Mouse (Mus musculus): ENCODE measurements at regions not wholly inside any gene's neighbourhood (a gene's known extent, or its start where the extent isn't known, plus 50 kb on each side); places are given as distances from the start of the nearest gene placed in this dataset.

GRCm38 (mm10) chr16:57888553-57888952 lies 134.0 kb upstream of the Col8a1 start:
- Histone ChIP-seq H3K4me1 (no peaks in the 10 kb centered on the region), H3K27ac (no peak overlapping the region), H3K27me3 (ENCODE audit: poor library complexity, severe bottlenecking) (no peaks in the 10 kb centered on the region), H3K36me3 (replicated peaks) (no peaks in the 10 kb centered on the region), H3K4me3 (no peak overlapping the region), H3K9me3 (no peaks in the 10 kb centered on the region)
- WGBS, result 89% methylated on average over 2 of the region's 2 CpGs
- no peak for DNase-seq (ENCODE audit: extremely low spot score, low spot score)

- H3K36me3 ChIP-seq (replicated peaks), result no peaks in the 10 kb centered on the region
- WGBS, result 93% methylated on average over 5 of the region's 5 CpGs
- DNase-seq (ENCODE audit: extremely low spot score, low spot score), result no peak
These were observed 135.6 kb upstream of the Col8a1 start for GRCm38 (mm10) chr16:57890135-57890534.

GRCm38 (mm10) chr16:57893111-57893510 lies 138.6 kb upstream of the Col8a1 start:
- 94% methylated on average over 2 of the region's 2 CpGs for WGBS
- H3K36me3 ChIP-seq (replicated peaks), result no peaks in the 10 kb centered on the region
- no peak for DNase-seq (ENCODE audit: extremely low spot score, low spot score)
- no peaks in the 10 kb centered on the region for H3K9me3 ChIP-seq
- no peak overlapping the region for H3K27ac ChIP-seq
- H3K4me1 ChIP-seq, result no peaks in the 10 kb centered on the region
- H3K27me3 ChIP-seq (ENCODE audit: poor library complexity, severe bottlenecking), result no peaks in the 10 kb centered on the region
- no peak overlapping the region for H3K4me3 ChIP-seq

More at GRCm38 (mm10) chr16:57890135-57890534, 135.6 kb upstream of the Col8a1 start:
- Histone ChIP-seq H3K9me3 (no peaks in the 10 kb centered on the region), H3K27me3 (ENCODE audit: poor library complexity, severe bottlenecking) (no peaks in the 10 kb centered on the region), H3K27ac (no peak overlapping the region), H3K4me1 (no peaks in the 10 kb centered on the region), H3K4me3 (no peak overlapping the region)

GRCm38 (mm10) chr16:57893698-57894352 lies 139.3 kb upstream of the Col8a1 start:
- Histone ChIP-seq H3K4me3 (no peak overlapping the region), H3K27ac (no peak overlapping the region), H3K27me3 (ENCODE audit: poor library complexity, severe bottlenecking) (no peaks in the 10 kb centered on the region), H3K36me3 (replicated peaks) (no peaks in the 10 kb centered on the region), H3K9me3 (no peaks in the 10 kb centered on the region), H3K4me1 (no peaks in the 10 kb centered on the region)
- 92% methylated on average over 5 of the region's 5 CpGs for WGBS
- no peak for DNase-seq (ENCODE audit: extremely low spot score, low spot score)

- Histone ChIP-seq H3K27ac (no peak overlapping the region), H3K4me3 (no peak overlapping the region), H3K27me3 (ENCODE audit: poor library complexity, severe bottlenecking) (no peaks in the 10 kb centered on the region), H3K4me1 (no peaks in the 10 kb centered on the region), H3K9me3 (no peaks in the 10 kb centered on the region), H3K36me3 (replicated peaks) (no peaks in the 10 kb centered on the region)
- no peak for DNase-seq (ENCODE audit: extremely low spot score, low spot score)
- WGBS, result 80% methylated on average over 4 of the region's 4 CpGs
These were observed 146.5 kb upstream of the Col8a1 start for GRCm38 (mm10) chr16:57901006-57901405.

GRCm38 (mm10) chr16:57902498-57902897 lies 148.0 kb upstream of the Col8a1 start:
- H3K27me3 ChIP-seq (ENCODE audit: poor library complexity, severe bottlenecking), result no peaks in the 10 kb centered on the region
- no peaks in the 10 kb centered on the region for H3K9me3 ChIP-seq
- H3K4me1 ChIP-seq, result no peaks in the 10 kb centered on the region
- no peaks in the 10 kb centered on the region for H3K36me3 ChIP-seq (replicated peaks)
- 72% methylated on average over 3 of the region's 3 CpGs for WGBS
- no peak overlapping the region for H3K4me3 ChIP-seq
- no peak for DNase-seq (ENCODE audit: extremely low spot score, low spot score)
- no peak overlapping the region for H3K27ac ChIP-seq

- Histone ChIP-seq H3K36me3 (replicated peaks) (no peaks in the 10 kb centered on the region), H3K27me3 (ENCODE audit: poor library complexity, severe bottlenecking) (no peaks in the 10 kb centered on the region), H3K4me1 (no peaks in the 10 kb centered on the region), H3K27ac (no peak overlapping the region), H3K9me3 (no peaks in the 10 kb centered on the region), H3K4me3 (no peak overlapping the region)
- 65% methylated on average over 2 of the region's 2 CpGs for WGBS
- DNase-seq (ENCODE audit: extremely low spot score, low spot score), result no peak
These were observed 157.5 kb upstream of the Col8a1 start for GRCm38 (mm10) chr16:57912001-57912400.

GRCm38 (mm10) chr16:57914506-57914905 lies 160.0 kb upstream of the Col8a1 start:
- Histone ChIP-seq H3K4me3 (no peak overlapping the region), H3K4me1 (no peaks in the 10 kb centered on the region), H3K27me3 (ENCODE audit: poor library complexity, severe bottlenecking) (no peaks in the 10 kb centered on the region), H3K27ac (no peak overlapping the region), H3K36me3 (replicated peaks) (no peaks in the 10 kb centered on the region), H3K9me3 (no peaks in the 10 kb centered on the region)
- DNase-seq (ENCODE audit: extremely low spot score, low spot score), result no peak
- WGBS, result 77% methylated on average over 1 of the region's 1 CpGs

GRCm38 (mm10) chr16:57915451-57915850 lies 160.9 kb upstream of the Col8a1 start:
- H3K9me3 ChIP-seq, result no peaks in the 10 kb centered on the region
- WGBS, result 92% methylated on average over 2 of the region's 2 CpGs
- no peaks in the 10 kb centered on the region for H3K36me3 ChIP-seq (replicated peaks)
- no peaks in the 10 kb centered on the region for H3K4me1 ChIP-seq
- no peak overlapping the region for H3K27ac ChIP-seq
- no peaks in the 10 kb centered on the region for H3K27me3 ChIP-seq (ENCODE audit: poor library complexity, severe bottlenecking)
- DNase-seq (ENCODE audit: extremely low spot score, low spot score), result no peak
- H3K4me3 ChIP-seq, result no peak overlapping the region

- DNase-seq (ENCODE audit: extremely low spot score, low spot score), result no peak
- H3K4me3 ChIP-seq, result no peak overlapping the region
- H3K27ac ChIP-seq, result no peak overlapping the region
- no peaks in the 10 kb centered on the region for H3K9me3 ChIP-seq
- no peaks in the 10 kb centered on the region; the same call in 1 of the 2 replicates for H3K4me1 ChIP-seq
- WGBS, result 82% methylated on average over 7 of the region's 7 CpGs
- H3K27me3 ChIP-seq (ENCODE audit: poor library complexity, severe bottlenecking), result no peaks in the 10 kb centered on the region
- H3K36me3 ChIP-seq (replicated peaks), result no peaks in the 10 kb centered on the region
These were observed 169.1 kb upstream of the Col8a1 start for GRCm38 (mm10) chr16:57923447-57924129.

GRCm38 (mm10) chr16:57924130-57924495 lies 169.6 kb upstream of the Col8a1 start:
- no peak for DNase-seq (ENCODE audit: extremely low spot score, low spot score)
- H3K27ac ChIP-seq, result no peak overlapping the region
- no peaks in the 10 kb centered on the region for H3K27me3 ChIP-seq (ENCODE audit: poor library complexity, severe bottlenecking)
- H3K36me3 ChIP-seq (replicated peaks), result no peaks in the 10 kb centered on the region
- no peak overlapping the region for H3K4me3 ChIP-seq
- H3K9me3 ChIP-seq, result no peaks in the 10 kb centered on the region
- no peaks in the 10 kb centered on the region; the same call in 1 of the 2 replicates for H3K4me1 ChIP-seq
- WGBS, result 89% methylated on average over 4 of the region's 4 CpGs

GRCm38 (mm10) chr16:57927816-57928215 lies 173.3 kb upstream of the Col8a1 start:
- H3K36me3 ChIP-seq (replicated peaks), result no peaks in the 10 kb centered on the region
- H3K4me3 ChIP-seq, result no peak overlapping the region
- H3K27ac ChIP-seq, result no peak overlapping the region
- no peak for DNase-seq (ENCODE audit: extremely low spot score, low spot score)
- H3K9me3 ChIP-seq, result no peaks in the 10 kb centered on the region
- H3K4me1 ChIP-seq, result peaks cover 8% of the 10 kb centered on the region; the same call in 1 of the 2 replicates
- 86% methylated on average over 4 of the region's 4 CpGs for WGBS
- no peaks in the 10 kb centered on the region for H3K27me3 ChIP-seq (ENCODE audit: poor library complexity, severe bottlenecking)

- Histone ChIP-seq H3K36me3 (replicated peaks) (no peaks in the 10 kb centered on the region), H3K27me3 (ENCODE audit: poor library complexity, severe bottlenecking) (no peaks in the 10 kb centered on the region), H3K9me3 (no peaks in the 10 kb centered on the region), H3K4me1 (peaks cover 9% of the 10 kb centered on the region; the same call in 1 of the 2 replicates), H3K4me3 (no peak overlapping the region), H3K27ac (0 out of 2 replicates have a peak overlapping the region, but pooled peaks have one; percentile 8)
- 77% methylated on average over 4 of the region's 4 CpGs for WGBS
- no peak for DNase-seq (ENCODE audit: extremely low spot score, low spot score)
These were observed 173.8 kb upstream of the Col8a1 start for GRCm38 (mm10) chr16:57928301-57928700.

All from forebrain, embryonic 10.5 days (tissue).